Mouse (Mus musculus) heart, postnatal 0 days (tissue): ENCODE data around the gene Ptprm.

Experiments used
- CTCF ChIP-seq: IDR thresholded peaks from 2 replicates; pipeline ENCODE4 v1.5.1; 2016; ENCODE audit warnings: antibody characterized with exemption, control low read depth, low read depth
- EP300 ChIP-seq: IDR thresholded peaks from 2 replicates; pipeline ENCODE4 v1.6.1; 2016; ENCODE audit warnings: antibody characterized with exemption, low read depth

DNA sequence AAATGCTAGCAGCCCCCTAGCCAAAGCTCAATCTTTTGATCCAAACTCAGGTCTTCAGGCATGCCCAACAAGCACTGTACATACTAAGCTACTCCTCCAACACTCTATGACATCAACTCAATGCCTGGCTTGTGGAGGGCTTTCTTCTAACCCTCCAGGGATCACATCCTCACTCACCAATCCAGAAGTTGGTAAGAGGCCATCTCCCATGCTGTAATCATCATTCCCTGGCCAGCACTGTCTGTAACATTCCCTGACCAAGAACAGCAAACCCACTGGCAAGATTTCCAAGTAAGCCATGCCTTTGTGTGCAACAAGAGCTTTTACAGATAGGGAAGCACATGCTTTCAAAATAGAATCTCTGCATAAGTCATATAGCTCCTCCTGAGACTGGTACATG is 81.3 kb downstream of the Ptprm start:
- no peak for TF ChIP-seq EP300
- TF ChIP-seq CTCF = no peak
